Mouse (Mus musculus) C2C12 (cell line): Measurements from ENCODE around the gene Tmem273. TPM values are rescaled to one million over a fixed set of nuclear protein-coding genes. Genes with fewer than 3 reads are reported as not detected.

Experiments
- H3K27me3 ChIP-seq: one replicate; pipeline ENCODE4 v1.6.1; 2011; ENCODE audit not compliant: control insufficient read depth, insufficient read depth, insufficient read length
- H3K36me3 ChIP-seq: one replicate; pipeline ENCODE4 v1.6.1; 2011; ENCODE audit not compliant: control insufficient read depth, insufficient read depth
- H3K4me3 ChIP-seq: one replicate; pipeline ENCODE4 v1.5.1; 2011; ENCODE audit warnings: mild to moderate bottlenecking, control low read depth; ENCODE audit not compliant: poor library complexity, insufficient read depth, severe bottlenecking
- H3K79me2 ChIP-seq: one replicate; pipeline ENCODE4 v1.6.1; 2011; ENCODE audit not compliant: control insufficient read depth, insufficient read depth
- H3K79me3 ChIP-seq: one replicate; pipeline ENCODE4 v1.6.1; 2011; ENCODE audit warnings: low read depth, control low read depth
- H3ac ChIP-seq: one replicate; pipeline ENCODE3; 2011; ENCODE audit warnings: low read depth; ENCODE audit not compliant: control insufficient read depth, insufficient read length
- CEBPB ChIP-seq: IDR thresholded peaks from one replicate; pipeline ENCODE4 v1.6.1; 2011; ENCODE audit warnings: low read depth, mild to moderate bottlenecking, control low read depth, moderate library complexity
- CTCF ChIP-seq: IDR thresholded peaks from one replicate; pipeline ENCODE4 v1.5.1; 2011; ENCODE audit not compliant: control insufficient read depth, insufficient read depth, insufficient read length
- FOSL1 ChIP-seq: IDR thresholded peaks from one replicate; pipeline ENCODE4 v1.8.0; 2011; ENCODE audit warnings: mild to moderate bottlenecking, low read length; ENCODE audit not compliant: poor library complexity, insufficient read depth, severe bottlenecking
- MAX ChIP-seq: IDR thresholded peaks from one replicate; pipeline ENCODE4 v1.6.1; 2011; ENCODE audit warnings: mild to moderate bottlenecking, control low read depth
- MYOD1 ChIP-seq: IDR thresholded peaks from one replicate; pipeline ENCODE4 v1.6.1; 2011; ENCODE audit warnings: low read depth; ENCODE audit not compliant: control insufficient read depth, insufficient read length
- MYOG ChIP-seq: IDR thresholded peaks from one replicate; pipeline ENCODE4 v1.6.1; 2011; ENCODE audit not compliant: control insufficient read depth, insufficient read length; ENCODE audit errors: extremely low read depth
- USF1 ChIP-seq: IDR thresholded peaks from one replicate; pipeline ENCODE4 v1.6.1; 2011; ENCODE audit warnings: low read depth, mild to moderate bottlenecking, control low read depth, moderate library complexity
- polyA plus RNA-seq: library from polyadenylated mRNA; unstranded; fragments of >200 nt; fragmentation: generic; extraction: Trizol; gene quantifications from one replicate; pipeline ENCODE4 v1.2.1, GENCODE M21; 2012; ENCODE audit warnings: missing spikeins

Tmem273 gene
- polyA plus RNA-seq, 1 experiment: 0.05 TPM

- H3K27me3 ChIP-seq: peaks cover 15% of the 10 kb centered on the region
- no peaks in the 10 kb centered on the region for H3K79me3 ChIP-seq
- H3ac ChIP-seq: no peak overlapping the region
- TF ChIP-seq MYOD1 (no peak), MAX (no peak), CTCF (no peak), FOSL1 (no peak), MYOG (no peak), USF1 (no peak), CEBPB (no peak)
- no peaks in the 10 kb centered on the region for H3K36me3 ChIP-seq
- H3K4me3 ChIP-seq: no peak overlapping the region
- H3K79me2 ChIP-seq: no peaks in the 10 kb centered on the region
These were observed 23.6 kb upstream of the Tmem273 start for GRCm38 (mm10) chr14:32762177-32762576.

DNA sequence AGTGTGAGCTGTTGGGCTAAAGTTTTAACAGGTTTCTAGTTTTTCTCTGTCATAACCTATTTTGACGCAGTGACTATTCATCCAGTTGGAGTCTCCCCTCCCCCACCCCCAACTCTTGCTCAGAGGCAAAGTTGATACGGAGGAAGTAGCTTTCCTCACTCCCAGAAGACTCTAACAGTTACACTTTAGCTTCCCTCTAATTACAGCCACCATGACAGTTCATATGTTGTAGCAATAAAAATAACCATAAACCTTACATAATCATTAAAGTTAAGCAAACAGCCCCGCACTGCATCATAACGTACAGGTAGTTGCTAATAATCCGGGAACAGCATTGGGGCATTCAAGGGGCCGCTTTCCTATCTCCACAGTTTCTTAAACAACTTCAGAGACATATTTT is 15.2 kb upstream of the Tmem273 start:
- H3ac ChIP-seq: no peak overlapping the region
- H3K79me2 ChIP-seq: no peaks in the 10 kb centered on the region
- TF ChIP-seq MYOD1 (no peak), FOSL1 (no peak), CEBPB (no peak), MYOG (no peak), USF1 (no peak), MAX (no peak), CTCF (no peak)
- H3K4me3 ChIP-seq: no peak overlapping the region
- H3K36me3 ChIP-seq: no peaks in the 10 kb centered on the region
- H3K27me3 ChIP-seq: peaks cover 16% of the 10 kb centered on the region
- no peaks in the 10 kb centered on the region for H3K79me3 ChIP-seq

DNA sequence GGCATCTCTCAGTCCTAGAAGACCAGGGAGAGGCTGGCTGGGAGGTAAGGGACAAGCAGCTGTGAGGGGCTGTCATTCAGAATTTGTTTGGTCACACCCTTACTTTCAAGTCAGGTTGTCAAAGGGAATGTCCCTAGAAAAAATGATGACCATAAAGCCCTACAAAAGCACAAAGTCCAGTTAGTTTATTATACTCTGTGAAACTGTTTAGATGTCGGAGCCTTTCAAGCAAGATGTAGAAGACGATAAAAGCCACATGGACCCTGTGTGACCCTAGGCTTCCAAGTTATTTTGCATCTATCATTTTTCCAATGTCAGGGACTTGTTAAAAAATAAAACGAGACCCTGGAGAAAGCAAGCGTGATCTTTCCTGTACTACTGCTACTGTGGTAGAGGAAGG is 13.7 kb upstream of the Tmem273 start:
- peaks cover 9% of the 10 kb centered on the region for H3K27me3 ChIP-seq
- no peak overlapping the region for H3K4me3 ChIP-seq
- H3K36me3 ChIP-seq: no peaks in the 10 kb centered on the region
- no peaks in the 10 kb centered on the region for H3K79me3 ChIP-seq
- TF ChIP-seq USF1 (no peak), MYOG (no peak), FOSL1 (no peak), CTCF (no peak), CEBPB (no peak), MAX (no peak), MYOD1 (no peak)
- no peak overlapping the region for H3ac ChIP-seq
- no peaks in the 10 kb centered on the region for H3K79me2 ChIP-seq

- Histone ChIP-seq H3K36me3 (no peaks in the 10 kb centered on the region), H3K79me2 (no peaks in the 10 kb centered on the region), H3K4me3 (no peak overlapping the region), H3K79me3 (no peaks in the 10 kb centered on the region), H3ac (no peak overlapping the region), H3K27me3 (peaks cover 9% of the 10 kb centered on the region)
- TF ChIP-seq USF1: no peak
- no peak for TF ChIP-seq FOSL1
- no peak for TF ChIP-seq MYOG
- no peak for TF ChIP-seq CTCF
- TF ChIP-seq MAX: no peak
- no peak for TF ChIP-seq MYOD1
- no peak for TF ChIP-seq CEBPB
These were observed 13.0 kb upstream of the Tmem273 start for GRCm38 (mm10) chr14:32772791-32773190.

DNA sequence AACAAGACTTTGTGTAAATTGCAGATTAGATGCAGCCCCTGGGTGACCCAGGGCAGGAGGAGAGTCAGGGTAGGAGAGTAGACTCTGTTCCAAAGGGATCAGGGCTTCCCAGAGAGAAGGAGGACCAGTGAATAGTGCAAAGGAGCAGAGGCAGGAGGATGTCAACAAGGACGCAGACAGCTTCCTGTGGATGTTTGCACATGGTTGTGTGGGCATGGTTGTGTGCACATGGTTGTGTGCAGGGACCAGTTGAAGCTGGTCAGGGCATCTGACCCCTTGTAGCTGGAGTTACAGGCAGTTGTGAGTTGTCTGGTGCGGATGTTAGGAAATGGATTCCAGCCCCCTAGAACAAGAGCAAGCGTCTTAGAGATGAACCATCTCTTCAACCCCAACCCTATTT is 12.3 kb upstream of the Tmem273 start:
- Histone ChIP-seq H3K27me3 (peaks cover 11% of the 10 kb centered on the region), H3K79me2 (no peaks in the 10 kb centered on the region), H3ac (no peak overlapping the region), H3K4me3 (no peak overlapping the region), H3K79me3 (no peaks in the 10 kb centered on the region), H3K36me3 (no peaks in the 10 kb centered on the region)
- TF ChIP-seq MYOD1 (no peak), MYOG (no peak), USF1 (no peak), CEBPB (no peak), FOSL1 (no peak), CTCF (no peak), MAX (no peak)

DNA sequence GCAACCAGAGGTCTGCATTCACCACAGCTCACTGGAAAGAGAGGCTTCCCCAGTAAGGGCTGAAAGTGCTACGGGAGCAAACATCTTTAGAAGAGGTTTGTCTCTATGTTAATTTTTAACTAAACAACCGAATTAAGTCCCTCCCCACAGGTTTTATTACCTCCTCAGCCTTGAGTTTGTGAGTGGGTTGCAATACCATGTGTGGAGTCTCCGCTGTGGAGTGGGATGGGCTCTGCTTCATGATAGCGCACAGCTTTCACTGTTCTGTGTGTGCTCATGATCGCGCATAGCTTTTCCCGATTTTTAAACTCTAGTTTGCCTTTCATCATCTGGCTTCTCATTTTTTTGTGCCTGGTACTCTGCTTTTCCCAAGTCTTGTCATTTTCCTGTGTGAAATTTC is 9.7 kb upstream of the Tmem273 start:
- H3K79me3 ChIP-seq: no peaks in the 10 kb centered on the region
- no peak for TF ChIP-seq MYOG
- TF ChIP-seq FOSL1: no peak
- no peak for TF ChIP-seq CTCF
- no peak for TF ChIP-seq USF1
- no peak for TF ChIP-seq CEBPB
- no peak for TF ChIP-seq MAX
- TF ChIP-seq MYOD1: no peak
- H3K27me3 ChIP-seq: peaks cover 9% of the 10 kb centered on the region
- H3K4me3 ChIP-seq: no peak overlapping the region
- no peaks in the 10 kb centered on the region for H3K36me3 ChIP-seq
- H3K79me2 ChIP-seq: no peaks in the 10 kb centered on the region
- H3ac ChIP-seq: no peak overlapping the region
